Comparison of ENCODE assay signal across 8 mouse cellular contexts in the genomic region with DNA sequence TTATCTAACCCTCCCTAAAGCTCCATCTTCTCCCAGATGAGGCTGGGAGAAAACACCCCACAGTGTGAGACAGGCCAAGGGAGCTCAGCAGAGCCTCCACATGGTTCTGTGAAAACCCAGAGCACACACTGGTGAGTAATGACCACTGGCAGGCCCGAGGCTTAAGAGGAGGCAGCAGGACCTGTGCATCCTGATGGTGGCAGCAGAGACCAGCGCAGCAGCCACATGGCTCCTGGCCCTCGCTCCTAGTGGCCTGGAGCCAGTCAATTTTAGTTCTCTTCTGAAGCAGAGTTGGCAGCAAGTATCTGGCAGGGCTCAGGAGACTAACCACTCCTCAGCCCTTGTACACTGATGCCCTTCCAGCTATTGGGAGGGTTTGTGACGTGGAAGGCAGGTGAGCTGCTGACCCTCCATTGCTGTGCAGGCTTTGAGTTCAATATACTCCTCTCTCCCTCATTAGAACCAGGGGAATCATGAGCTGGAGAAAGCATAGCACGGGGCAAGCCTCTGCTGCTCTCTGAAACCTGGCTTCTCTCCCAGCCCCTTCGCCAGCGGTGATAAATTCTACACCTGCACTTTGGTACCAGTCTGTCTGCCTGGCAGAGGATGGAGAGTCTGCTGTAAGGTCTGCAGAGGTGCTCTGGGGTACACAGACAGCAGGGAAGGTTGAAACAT. TPM values are rescaled to one million over a fixed set of nuclear protein-coding genes. Genes with fewer than 3 reads are reported as not detected.
A peak's percentile ranks its signal among the peaks of the same experiment; 100 is the strongest.
DNase-seq lines count a peak whose midpoint lies in the region; ATAC-seq and TF ChIP-seq lines count a peak whose summit lies in the region.

No protein-coding gene starts in this region.

- intact Hi-C loops in heart, postnatal 10 days (cut with DNase I) = loop anchor here (1.0 to 5.0 kb wide), 4 partner anchors 108 to 502 kb away; no protein-coding TSS in a partner anchor

- ATAC-seq in forebrain, postnatal 0 days = peak; percentile 90
- peak; percentile 36; the same call in 1 of the 2 replicates for ATAC-seq in liver, embryonic 12.5 days
- peak; percentile 91 for ATAC-seq in neural tube, embryonic 13.5 days (ENCODE audit: low read depth)

- no peaks in the 10 kb centered on the region for H3K79me2 ChIP-seq in CH12.LX (replicated peaks; ENCODE audit: control insufficient read depth, extremely low read depth, insufficient read depth, poor library complexity, severe bottlenecking)

- no peak overlapping the region for H3K27ac ChIP-seq in CH12.LX (ENCODE audit: insufficient read depth, low read depth)
- H3K27ac ChIP-seq in forebrain, postnatal 0 days (ENCODE audit: low read depth, low read length) = no peak overlapping the region
- no peak overlapping the region for H3K27ac ChIP-seq in liver, embryonic 12.5 days
- peak overlapping the region; percentile 53 for H3K27ac ChIP-seq in neural tube, embryonic 13.5 days (replicated peaks)

- peaks cover 15% of the 10 kb centered on the region for H3K27me3 ChIP-seq in CH12.LX (replicated peaks)
- no peaks in the 10 kb centered on the region for H3K27me3 ChIP-seq in forebrain, postnatal 0 days (ENCODE audit: insufficient read depth, low read length)
- no peaks in the 10 kb centered on the region; the same call in 1 of the 2 replicates for H3K27me3 ChIP-seq in liver, embryonic 12.5 days (replicated peaks)
- peaks cover 17% of the 10 kb centered on the region for H3K27me3 ChIP-seq in neural tube, embryonic 13.5 days

- in situ Hi-C loops in CH12.LX (cut with MboI; ENCODE audit: low pct_ligation_motif_present, low pct_unique_long_range_greater_than_20kb, low sequenced_read_pairs) = loop anchor here (10.0 to 25.0 kb wide), 2 partner anchors 260 to 518 kb away; a partner anchor contains a TSS

- H3K4me1 ChIP-seq in CH12.LX (ENCODE audit: control insufficient read depth in 1 of 2, insufficient read depth in 2 of 2) = peaks cover 4 to 20% of the 10 kb centered on the region in 2 experiments
- H3K4me1 ChIP-seq in forebrain, postnatal 0 days (ENCODE audit: insufficient read depth) = peaks cover 3% of the 10 kb centered on the region; the same call in 1 of the 2 replicates
- peaks cover 3% of the 10 kb centered on the region; the same call in 1 of the 2 replicates for H3K4me1 ChIP-seq in liver, embryonic 12.5 days
- H3K4me1 ChIP-seq in neural tube, embryonic 13.5 days (replicated peaks) = peaks cover 21% of the 10 kb centered on the region

- TF ChIP-seq EP300 in CH12.LX (IDR thresholded peaks at IDR 0.05; ENCODE audit: low read length) = no peak

- peak; percentile 91 for TF ChIP-seq RAD21 in CH12.LX (IDR thresholded peaks at IDR 0.05; ENCODE audit: low read depth, low read length)

- no peak overlapping the region for H3K9ac ChIP-seq in CH12.LX (ENCODE audit: insufficient read depth, low read depth)
- H3K9ac ChIP-seq in forebrain, postnatal 0 days = no peak overlapping the region
- no peak overlapping the region for H3K9ac ChIP-seq in liver, embryonic 12.5 days
- H3K9ac ChIP-seq in neural tube, embryonic 13.5 days = no peak overlapping the region; the same call in 1 of the 2 replicates

- 14% methylated on average over 7 of the region's 7 CpGs for WGBS in forebrain, postnatal 0 days
- 38% methylated on average over 7 of the region's 7 CpGs for WGBS in liver, embryonic 12.5 days (ENCODE audit: insufficient replicate concordance)
- WGBS in neural tube, embryonic 13.5 days = 27% methylated on average over 7 of the region's 7 CpGs

- H3K9me3 ChIP-seq in CH12.LX (replicated peaks; ENCODE audit: low read length) = no peaks in the 10 kb centered on the region
- H3K9me3 ChIP-seq in forebrain, postnatal 0 days (ENCODE audit: low read length) = no peaks in the 10 kb centered on the region
- no peaks in the 10 kb centered on the region for H3K9me3 ChIP-seq in liver, embryonic 12.5 days (replicated peaks)
- no peaks in the 10 kb centered on the region for H3K9me3 ChIP-seq in neural tube, embryonic 13.5 days

- peak; percentile 38 for DNase-seq in CH12.LX (ENCODE audit: extremely low read depth)
- peak; percentile 94 for DNase-seq in cerebellum, adult 18-20 months
- DNase-seq in forebrain, postnatal 0 days = peak; percentile 92
- DNase-seq in heart, postnatal 10 days = peak; percentile 92 to 93
- DNase-seq in kidney, postnatal 4 days = peak; percentile 87 to 91
- DNase-seq in testis, postnatal 14 days (ENCODE audit: low spot score) = peak; percentile 60

- H3K36me3 ChIP-seq in CH12.LX (replicated peaks in 1 of 2; ENCODE audit: control insufficient read depth in 1 of 2, insufficient read depth in 1 of 2, low read length in 1 of 2) = no peaks in the 10 kb centered on the region
- peaks cover 13% of the 10 kb centered on the region for H3K36me3 ChIP-seq in forebrain, postnatal 0 days (ENCODE audit: insufficient read depth)
- no peaks in the 10 kb centered on the region for H3K36me3 ChIP-seq in liver, embryonic 12.5 days
- peaks cover 8% of the 10 kb centered on the region; the same call in 1 of the 2 replicates for H3K36me3 ChIP-seq in neural tube, embryonic 13.5 days

- TF ChIP-seq POLR2A in CH12.LX (IDR thresholded peaks at IDR 0.05; ENCODE audit: low read depth, low read length) = no peak

- TF ChIP-seq CTCF in CH12.LX (conservative IDR thresholded peaks at IDR 0.05 in 1 of 2, IDR thresholded peaks at IDR 0.05 in 1 of 2; ENCODE audit: low read depth in 2 of 2, low read length in 2 of 2) = peak; percentile 28 to 91; a peak in 3 of 4 replicates
- TF ChIP-seq CTCF in forebrain, postnatal 0 days (IDR thresholded peaks at IDR 0.05; ENCODE audit: low read depth) = peak; percentile 98

- H3K4me2 ChIP-seq in CH12.LX (ENCODE audit: insufficient read depth, low read depth, poor library complexity, severe bottlenecking) = no peak overlapping the region
- H3K4me2 ChIP-seq in forebrain, postnatal 0 days (ENCODE audit: low read depth) = no peak overlapping the region
- no peak overlapping the region for H3K4me2 ChIP-seq in liver, embryonic 12.5 days
- H3K4me2 ChIP-seq in neural tube, embryonic 13.5 days = no peak overlapping the region

- H3K4me3 ChIP-seq in CH12.LX (replicated peaks in 1 of 3; ENCODE audit: low read depth in 2 of 3, low read length in 2 of 3, poor library complexity in 1 of 3) = no peak overlapping the region
- no peak overlapping the region for H3K4me3 ChIP-seq in forebrain, postnatal 0 days (ENCODE audit: low read depth, low read length)
- H3K4me3 ChIP-seq in liver, embryonic 12.5 days = no peak overlapping the region
- H3K4me3 ChIP-seq in neural tube, embryonic 13.5 days = no peak overlapping the region

- dilution Hi-C loops in CH12.LX (cut with MboI; ENCODE audit: extremely low pct_ligation_motif_present, extremely low pct_unique_long_range_greater_than_20kb, low sequenced_read_pairs) = no loop called here

TF ChIP-seq in CH12.LX, 34 proteins besides CTCF, POLR2A, EP300 and RAD21:
- TF ChIP-seq USF2 (conservative IDR thresholded peaks at IDR 0.05; ENCODE audit: low read depth, low read length) (no peak), KAT2A (IDR thresholded peaks at IDR 0.05; ENCODE audit: insufficient replicate concordance, low read length) (no peak), RCOR1 (conservative IDR thresholded peaks at IDR 0.05; ENCODE audit: low read depth, low read length) (no peak), MAX (IDR thresholded peaks at IDR 0.05; ENCODE audit: low read length) (peak; percentile 68), ZC3H11A (IDR thresholded peaks at IDR 0.05; ENCODE audit: low read depth, low read length) (peak; percentile 16; the same call in 1 of the 2 replicates), SMC3 (IDR thresholded peaks at IDR 0.05; ENCODE audit: low read depth, low read length) (peak; percentile 78), MYC (IDR thresholded peaks at IDR 0.05; ENCODE audit: low read depth, low read length) (peak; percentile 68; the same call in 1 of the 2 replicates)
TF ChIP-seq in CH12.LX: peak in this region for 4.

RNA-seq across cellular contexts. Expression of a gene that starts 14.3 kb away (rescaled TPM):
- 0.55 and 0.64 TPM in 2 replicates for total RNA-seq in CH12.LX (2012; rRNA removed)
- total RNA-seq in CH12.LX (2014; rRNA removed) = 3.4 and 4.1 TPM in 2 replicates
- 4.8 and 5.7 TPM in 2 replicates for polyA plus RNA-seq in CH12.LX (2012; ENCODE audit: insufficient read length, low read depth)
- total RNA-seq in forebrain, postnatal 0 days (2014; rRNA removed) = 1.5 and 2.6 TPM in 2 replicates
- polyA plus RNA-seq in forebrain, postnatal 0 days (2015; fragmentation: Nextera tagmentation; extraction: Ambion mirVana) = 1.9 and 2.4 TPM in 2 replicates
- under 1 TPM; 0.35 to 0.48 TPM for total RNA-seq in heart, postnatal 10 days (2021)
- 0.41 and 0.62 TPM in 2 replicates for polyA plus RNA-seq in liver, embryonic 12.5 days (2016; fragmentation: Nextera tagmentation; extraction: Ambion mirVana)
- polyA plus RNA-seq in neural tube, embryonic 13.5 days (2015; fragmentation: Nextera tagmentation; extraction: Ambion mirVana) = 1.2 and 1.5 TPM in 2 replicates

Comparison
In these comparisons a context has a peak if more than half of its experiments do, and no peak if none do; other contexts are left out.
1. DNase-seq: peak in every context shown above with its lines; median percentile 94 in cerebellum, adult 18-20 months; 92 in heart, postnatal 10 days; 92 in forebrain, postnatal 0 days; 89 in kidney, postnatal 4 days; 60 in testis, postnatal 14 days; 38 in CH12.LX.
2. ATAC-seq: peak in every context shown above with its lines; median percentile 91 in neural tube, embryonic 13.5 days; 90 in forebrain, postnatal 0 days; 36 in liver, embryonic 12.5 days.